Mouse (Mus musculus): Measurements from ENCODE around the gene Samhd1.

Samhd1 gene

GRCm38 (mm10) chr2:157136176-157136575, 1.1 kb upstream of the Samhd1 start:
- no peak for DNase-seq (ENCODE audit: low spot score)

GRCm38 (mm10) chr2:157135529-157136120, 560 bp upstream of the Samhd1 start:
- DNase-seq (ENCODE audit: low spot score), result no peak

GRCm38 (mm10) chr2:157134479-157134931, 560 bp downstream of the Samhd1 start:
- no peak for DNase-seq (ENCODE audit: low spot score)

- DNase-seq (ENCODE audit: low spot score), result no peak
Observed at GRCm38 (mm10) chr2:157133769-157134478, 1.1 kb downstream of the Samhd1 start.

GRCm38 (mm10) chr2:157132686-157133540, 2.2 kb downstream of the Samhd1 start:
- no peak for DNase-seq (ENCODE audit: low spot score)

- no peak for DNase-seq (ENCODE audit: low spot score)
Observed at GRCm38 (mm10) chr2:157132086-157132485, 3.0 kb downstream of the Samhd1 start.

- DNase-seq (ENCODE audit: low spot score), result no peak
Observed at GRCm38 (mm10) chr2:157130813-157131514, 4.1 kb downstream of the Samhd1 start.

GRCm38 (mm10) chr2:157129601-157130164, 5.4 kb downstream of the Samhd1 start:
- no peak for DNase-seq (ENCODE audit: low spot score)

GRCm38 (mm10) chr2:157129096-157129495, 6.0 kb downstream of the Samhd1 start:
- DNase-seq (ENCODE audit: low spot score), result no peak

GRCm38 (mm10) chr2:157128072-157128471, 7.0 kb downstream of the Samhd1 start:
- no peak for DNase-seq (ENCODE audit: low spot score)

- no peak for DNase-seq (ENCODE audit: low spot score)
Observed at GRCm38 (mm10) chr2:157127370-157127769, 7.7 kb downstream of the Samhd1 start.

- no peak for DNase-seq (ENCODE audit: low spot score)
Observed at GRCm38 (mm10) chr2:157125246-157125645, 9.8 kb downstream of the Samhd1 start.

- DNase-seq (ENCODE audit: low spot score), result no peak
Observed at GRCm38 (mm10) chr2:157121766-157122165, 13.3 kb downstream of the Samhd1 start.

- no peak for DNase-seq (ENCODE audit: low spot score)
Observed at GRCm38 (mm10) chr2:157119075-157119474, 16.0 kb downstream of the Samhd1 start.

GRCm38 (mm10) chr2:157118556-157118955, 16.5 kb downstream of the Samhd1 start:
- no peak for DNase-seq (ENCODE audit: low spot score)

- DNase-seq (ENCODE audit: low spot score), result no peak
Observed at GRCm38 (mm10) chr2:157116964-157117363, 18.1 kb downstream of the Samhd1 start.

GRCm38 (mm10) chr2:157108236-157108635, 26.8 kb downstream of the Samhd1 start:
- no peak for DNase-seq (ENCODE audit: low spot score)

- DNase-seq (ENCODE audit: low spot score), result no peak
Observed at GRCm38 (mm10) chr2:157104454-157104853, 30.6 kb downstream of the Samhd1 start.

GRCm38 (mm10) chr2:157102256-157102655, 32.8 kb downstream of the Samhd1 start:
- DNase-seq (ENCODE audit: low spot score), result no peak

- no peak for DNase-seq (ENCODE audit: low spot score)
Observed at GRCm38 (mm10) chr2:157101650-157102049, 33.4 kb downstream of the Samhd1 start.

GRCm38 (mm10) chr2:157100319-157100605, 34.8 kb downstream of the Samhd1 start:
- DNase-seq (ENCODE audit: low spot score), result no peak
